Mouse (Mus musculus): ENCODE data around the gene Gmcl1. TPM values are rescaled to one million over a fixed set of nuclear protein-coding genes. Genes with fewer than 3 reads are reported as not detected.

The Gmcl1 gene
- polyA plus RNA-seq, 1 experiment, result 20.5 TPM

DNA sequence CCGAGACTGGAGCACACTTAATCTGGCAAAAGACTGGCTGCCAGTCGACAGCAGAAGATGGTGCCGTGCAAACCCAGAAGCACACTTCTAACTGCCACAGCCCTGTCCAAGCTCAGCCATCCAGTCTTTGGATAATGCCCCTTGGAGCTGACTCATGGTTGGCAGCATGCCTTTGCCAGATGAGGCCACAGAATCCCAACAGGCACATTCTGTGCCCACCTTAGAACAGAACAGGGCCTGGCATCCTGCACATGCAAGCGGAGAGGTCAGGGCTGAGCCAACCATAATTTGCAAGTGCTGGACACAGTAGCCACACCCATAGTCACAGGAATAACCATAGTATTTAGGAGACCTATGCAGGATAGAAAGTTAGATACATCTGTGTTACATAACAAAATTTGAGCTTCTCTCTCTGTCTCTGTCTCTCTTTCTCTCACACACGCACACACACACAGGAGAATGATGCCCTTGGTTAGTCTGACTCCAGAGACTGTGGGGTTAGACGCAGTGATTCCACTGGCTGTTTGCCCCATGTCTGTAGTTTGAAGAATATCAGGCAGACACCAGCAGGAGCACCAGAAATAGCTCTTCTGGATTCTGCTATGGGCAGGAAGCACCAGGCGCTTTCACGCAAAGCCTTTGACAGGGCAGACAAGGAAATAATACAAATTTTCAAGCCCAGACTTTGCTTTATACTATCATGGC is 43.0 kb upstream of the Gmcl1 start:
- TF ChIP-seq CTCF (IDR thresholded peaks at IDR 0.05; ENCODE audit: extremely low read depth, insufficient read length, insufficient replicate concordance, low read depth, low read length) (no peak), POLR2A (IDR thresholded peaks at IDR 0.05; ENCODE audit: low read depth, low read length) (no peak)
- 61% methylated on average over 8 of the region's 8 CpGs for WGBS

DNA sequence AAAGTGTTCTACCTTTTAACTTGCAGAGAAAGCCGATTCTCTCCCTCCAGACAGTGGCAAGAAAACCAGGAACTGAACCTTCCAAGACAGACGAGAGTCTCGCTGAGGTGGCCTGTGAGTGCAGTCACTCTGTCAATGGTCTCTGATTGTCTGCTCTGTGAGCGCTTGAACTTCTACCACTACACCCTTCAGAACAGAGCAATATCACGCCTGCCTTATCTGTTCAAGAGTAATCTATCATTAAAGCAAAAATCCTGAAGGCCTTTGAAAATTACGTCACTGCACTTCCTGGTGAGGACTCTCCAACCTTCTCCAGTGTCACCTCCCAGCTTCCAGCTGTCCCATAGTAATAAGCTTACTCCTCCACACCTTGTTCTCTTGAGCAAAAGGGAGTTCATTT is 41.8 kb upstream of the Gmcl1 start:
- Histone ChIP-seq H3K27ac (ENCODE audit: insufficient read depth, low read depth, low read length) (peak overlapping the region; percentile 100), H3K4me3 (ENCODE audit: low read depth, low read length) (peak overlapping the region; percentile 59), H3K4me1 (ENCODE audit: control insufficient read depth, insufficient read depth, insufficient read length, low read length) (peaks cover 27% of the 10 kb centered on the region), H3K36me3 (ENCODE audit: control insufficient read depth, insufficient read depth, low read length) (peaks cover 19% of the 10 kb centered on the region), H3K27me3 (ENCODE audit: control insufficient read depth, insufficient read depth, low read length) (no peaks in the 10 kb centered on the region)
- peak; percentile 81; the same call in 1 of the 2 replicates for TF ChIP-seq POLR2A (IDR thresholded peaks at IDR 0.05; ENCODE audit: low read depth, low read length)
- no peak for TF ChIP-seq CTCF (IDR thresholded peaks at IDR 0.05; ENCODE audit: extremely low read depth, insufficient read length, insufficient replicate concordance, low read depth, low read length)
- 23% methylated on average over 6 of the region's 6 CpGs for WGBS

More for the DNA sequence above, 43.0 kb upstream of the Gmcl1 start:
- peak overlapping the region; percentile 20; the same call in 1 of the 2 replicates for H3K27ac ChIP-seq (ENCODE audit: insufficient read depth, low read depth, low read length)
- peaks cover 18% of the 10 kb centered on the region for H3K4me1 ChIP-seq (ENCODE audit: control insufficient read depth, insufficient read depth, insufficient read length, low read length)
- H3K36me3 ChIP-seq (ENCODE audit: control insufficient read depth, insufficient read depth, low read length), result peaks cover 16% of the 10 kb centered on the region
- H3K4me3 ChIP-seq (ENCODE audit: low read depth, low read length), result no peak overlapping the region
- H3K27me3 ChIP-seq (ENCODE audit: control insufficient read depth, insufficient read depth, low read length), result no peaks in the 10 kb centered on the region

DNA sequence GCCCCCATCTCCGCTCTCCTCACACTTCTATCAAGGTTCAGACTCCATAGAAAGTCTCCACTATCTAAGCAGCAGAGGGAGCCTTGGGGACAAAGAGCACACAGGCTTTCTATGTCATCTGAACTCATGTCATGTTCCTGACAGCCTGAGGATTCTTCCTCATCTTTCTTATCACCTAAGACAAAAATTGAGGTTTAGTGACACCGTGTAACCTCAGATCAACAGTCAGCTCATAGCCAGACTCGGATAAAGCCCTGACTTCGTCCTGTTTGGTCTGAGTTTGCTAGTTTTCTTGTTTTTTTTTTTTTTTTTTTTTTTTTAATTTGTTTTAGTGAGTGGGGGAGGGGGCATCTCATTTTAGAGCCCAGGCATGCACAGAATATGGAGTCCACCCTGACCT is 40.6 kb upstream of the Gmcl1 start:
- Histone ChIP-seq H3K27ac (ENCODE audit: insufficient read depth, low read depth, low read length) (peak overlapping the region; percentile 100), H3K4me1 (ENCODE audit: control insufficient read depth, insufficient read depth, insufficient read length, low read length) (peaks cover 33% of the 10 kb centered on the region), H3K27me3 (ENCODE audit: control insufficient read depth, insufficient read depth, low read length) (no peaks in the 10 kb centered on the region), H3K36me3 (ENCODE audit: control insufficient read depth, insufficient read depth, low read length) (peaks cover 24% of the 10 kb centered on the region), H3K4me3 (ENCODE audit: low read depth, low read length) (peak overlapping the region; percentile 59)
- 51% methylated on average over 4 of the region's 4 CpGs for WGBS
- TF ChIP-seq CTCF (IDR thresholded peaks at IDR 0.05; ENCODE audit: extremely low read depth, insufficient read length, insufficient replicate concordance, low read depth, low read length) (no peak), POLR2A (IDR thresholded peaks at IDR 0.05; ENCODE audit: low read depth, low read length) (no peak)

DNA sequence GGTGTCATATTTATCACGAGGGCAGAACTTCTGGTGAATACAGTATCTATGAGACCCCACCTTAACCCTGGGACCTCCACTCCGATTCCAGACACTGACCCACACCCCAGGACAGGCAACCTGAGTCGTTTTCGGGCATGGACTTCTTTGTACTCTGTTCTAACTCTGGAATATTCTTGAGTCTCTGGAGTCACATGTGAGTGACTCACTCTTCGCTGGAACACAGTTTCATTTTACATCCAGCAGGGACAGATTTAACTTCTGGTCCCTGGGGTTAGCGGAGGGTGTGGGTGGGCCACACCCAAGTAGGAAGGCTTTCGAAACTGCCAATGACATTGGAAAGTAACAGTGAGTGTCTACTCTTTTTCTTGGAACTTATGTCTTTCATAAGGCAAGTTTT is 39.4 kb upstream of the Gmcl1 start:
- Histone ChIP-seq H3K27me3 (ENCODE audit: control insufficient read depth, insufficient read depth, low read length) (no peaks in the 10 kb centered on the region), H3K36me3 (ENCODE audit: control insufficient read depth, insufficient read depth, low read length) (peaks cover 26% of the 10 kb centered on the region), H3K4me1 (ENCODE audit: control insufficient read depth, insufficient read depth, insufficient read length, low read length) (peaks cover 41% of the 10 kb centered on the region), H3K27ac (ENCODE audit: insufficient read depth, low read depth, low read length) (peak overlapping the region; percentile 100), H3K4me3 (ENCODE audit: low read depth, low read length) (peak overlapping the region; percentile 53)
- no peak for TF ChIP-seq POLR2A (IDR thresholded peaks at IDR 0.05; ENCODE audit: low read depth, low read length)
- WGBS, result 23% methylated on average over 7 of the region's 7 CpGs

DNA sequence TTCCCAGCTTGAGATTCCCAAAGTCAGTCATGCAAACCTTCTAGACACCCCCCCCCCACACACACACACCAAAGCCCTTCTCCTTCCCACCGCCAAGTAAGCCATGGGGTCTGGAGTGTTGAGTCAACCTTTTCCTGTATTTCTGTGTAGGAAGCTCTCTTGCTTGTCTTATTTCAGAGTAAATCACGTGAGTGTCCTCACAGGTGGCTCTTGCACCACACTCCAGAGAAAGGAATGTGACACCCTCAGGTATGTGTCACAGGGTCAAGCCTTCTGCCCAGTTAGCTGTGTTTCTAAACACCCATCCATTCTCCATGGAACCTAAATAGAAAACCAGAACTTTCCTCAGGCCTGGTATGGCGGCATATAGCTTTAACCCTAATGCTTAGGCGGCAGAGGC is 35.8 kb upstream of the Gmcl1 start:
- no peaks in the 10 kb centered on the region for H3K27me3 ChIP-seq (ENCODE audit: control insufficient read depth, insufficient read depth, low read length)
- H3K27ac ChIP-seq (ENCODE audit: insufficient read depth, low read depth, low read length), result peak overlapping the region; percentile 91
- H3K36me3 ChIP-seq (ENCODE audit: control insufficient read depth, insufficient read depth, low read length), result peaks cover 43% of the 10 kb centered on the region
- peaks cover 53% of the 10 kb centered on the region for H3K4me1 ChIP-seq (ENCODE audit: control insufficient read depth, insufficient read depth, insufficient read length, low read length)
- no peak for TF ChIP-seq CTCF (IDR thresholded peaks at IDR 0.05; ENCODE audit: extremely low read depth, insufficient read length, insufficient replicate concordance, low read depth, low read length)
- TF ChIP-seq POLR2A (IDR thresholded peaks at IDR 0.05; ENCODE audit: low read depth, low read length), result no peak
- WGBS, result 87% methylated on average over 4 of the region's 4 CpGs
- no peak overlapping the region for H3K4me3 ChIP-seq (ENCODE audit: low read depth, low read length)

DNA sequence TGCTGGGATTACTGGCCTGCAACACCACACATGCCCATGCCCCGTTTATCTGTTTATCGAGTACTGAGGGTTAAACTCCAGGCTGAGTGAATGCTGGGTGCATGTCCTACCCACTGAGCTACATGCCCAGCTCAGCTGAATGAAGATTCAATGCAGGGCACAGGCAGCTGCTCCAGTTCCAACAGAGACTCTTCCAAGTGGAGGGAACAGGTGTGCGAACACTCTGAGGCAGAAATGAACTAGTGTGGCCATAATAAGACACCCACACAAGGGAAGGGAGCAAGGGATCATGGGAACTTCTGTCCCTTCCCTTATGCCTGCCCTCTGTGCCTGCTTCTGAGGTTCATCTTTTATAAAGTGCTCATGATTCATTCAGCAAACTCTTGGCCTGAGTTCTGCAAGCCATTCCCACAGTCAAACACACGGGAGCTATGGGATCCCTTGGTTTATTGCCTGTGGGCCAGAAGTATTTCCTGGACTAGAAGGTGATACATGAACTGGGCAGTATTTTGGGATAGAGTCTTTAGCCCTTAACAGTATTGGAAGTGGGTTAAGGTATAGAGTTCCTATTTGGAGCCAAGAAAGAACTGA is 35.1 kb upstream of the Gmcl1 start:
- no peak for TF ChIP-seq CTCF (IDR thresholded peaks at IDR 0.05; ENCODE audit: extremely low read depth, insufficient read length, insufficient replicate concordance, low read depth, low read length)
- TF ChIP-seq POLR2A (IDR thresholded peaks at IDR 0.05; ENCODE audit: low read depth, low read length), result no peak
- H3K27ac ChIP-seq (ENCODE audit: insufficient read depth, low read depth, low read length), result peak overlapping the region; percentile 91
- peaks cover 47% of the 10 kb centered on the region for H3K36me3 ChIP-seq (ENCODE audit: control insufficient read depth, insufficient read depth, low read length)
- H3K4me3 ChIP-seq (ENCODE audit: low read depth, low read length), result no peak overlapping the region
- 39% methylated on average over 4 of the region's 4 CpGs for WGBS
- no peaks in the 10 kb centered on the region for H3K27me3 ChIP-seq (ENCODE audit: control insufficient read depth, insufficient read depth, low read length)
- peaks cover 57% of the 10 kb centered on the region for H3K4me1 ChIP-seq (ENCODE audit: control insufficient read depth, insufficient read depth, insufficient read length, low read length)

DNA sequence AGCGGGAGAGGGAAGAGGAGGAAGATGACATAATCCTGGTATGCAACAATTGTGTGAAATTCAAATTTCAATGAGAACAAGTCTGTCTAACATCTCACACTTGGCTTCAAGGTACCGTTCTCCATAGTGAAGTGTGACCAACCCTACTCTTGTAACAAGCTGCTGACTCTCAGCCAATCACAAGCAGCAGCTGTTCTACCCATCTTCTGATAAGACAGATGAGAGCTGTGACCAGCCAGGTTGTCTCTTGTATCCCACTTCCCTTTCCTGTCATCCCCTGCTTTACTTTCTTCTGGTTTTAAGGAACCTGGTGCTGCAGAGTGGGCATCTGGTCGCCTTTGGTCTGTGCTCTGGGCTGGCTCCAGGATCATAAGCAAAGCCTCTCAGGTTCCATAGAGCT is 34.3 kb upstream of the Gmcl1 start:
- WGBS, result 51% methylated on average over 3 of the region's 3 CpGs
- peaks cover 57% of the 10 kb centered on the region for H3K4me1 ChIP-seq (ENCODE audit: control insufficient read depth, insufficient read depth, insufficient read length, low read length)
- no peaks in the 10 kb centered on the region for H3K27me3 ChIP-seq (ENCODE audit: control insufficient read depth, insufficient read depth, low read length)
- TF ChIP-seq CTCF (IDR thresholded peaks at IDR 0.05; ENCODE audit: extremely low read depth, insufficient read length, insufficient replicate concordance, low read depth, low read length) (no peak), POLR2A (IDR thresholded peaks at IDR 0.05; ENCODE audit: low read depth, low read length) (no peak)
- H3K27ac ChIP-seq (ENCODE audit: insufficient read depth, low read depth, low read length), result peak overlapping the region; percentile 86
- H3K4me3 ChIP-seq (ENCODE audit: low read depth, low read length), result no peak overlapping the region
- H3K36me3 ChIP-seq (ENCODE audit: control insufficient read depth, insufficient read depth, low read length), result peaks cover 45% of the 10 kb centered on the region

Data from small intestine, adult 2 months (tissue).